Mouse (Mus musculus): ENCODE measurements around the gene Fdxr.

DNA sequence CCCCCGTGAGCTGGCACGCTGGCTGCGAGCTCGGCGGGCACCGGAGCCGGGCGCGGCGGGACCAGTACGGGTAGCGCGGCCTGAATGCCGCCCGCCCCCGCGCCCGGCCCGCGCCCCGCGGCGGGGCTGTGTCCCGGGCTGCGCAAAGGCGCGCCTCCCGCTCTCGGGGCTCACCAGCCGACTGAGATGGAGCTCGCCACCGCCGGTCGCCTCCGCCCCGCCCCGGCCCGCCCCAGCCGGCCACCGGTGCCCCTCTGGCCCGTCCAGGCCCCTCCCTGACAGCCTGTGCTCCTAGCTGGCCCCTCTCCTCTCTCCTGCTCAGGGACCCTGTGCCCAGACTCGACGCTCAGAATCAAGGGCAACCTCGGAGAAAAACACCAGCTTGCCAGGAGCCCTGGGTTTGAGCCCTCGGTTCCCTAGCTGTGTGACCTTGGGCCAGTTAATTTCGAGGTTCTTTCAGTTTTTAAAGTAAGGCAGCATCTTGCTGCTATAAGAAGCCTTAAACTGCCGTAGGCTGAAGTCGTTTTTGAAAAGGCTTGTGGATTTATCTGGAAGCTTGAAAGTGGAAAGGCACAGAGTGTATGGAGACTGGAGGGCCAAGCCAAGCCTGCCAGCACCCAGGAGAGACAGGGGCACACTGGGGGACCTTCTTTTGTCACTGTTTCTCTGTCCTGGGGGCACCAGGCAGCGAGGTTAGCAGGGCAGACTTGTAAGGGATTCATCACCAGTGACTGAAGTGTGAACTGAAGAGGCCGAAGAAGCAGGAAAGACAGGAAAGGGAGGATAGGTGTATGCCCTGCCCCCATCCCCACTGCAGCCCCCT, 9.6 kb downstream of the Fdxr start, which contains the start of gene Grin2c:
- no peak for TF ChIP-seq CTCF (IDR thresholded peaks at IDR 0.05; ENCODE audit: insufficient read depth, low read depth, low read length)
- no peak for TF ChIP-seq POLR2A (IDR thresholded peaks at IDR 0.05; ENCODE audit: insufficient read depth, low read depth, low read length)

All from olfactory bulb, adult 2 months (tissue).